Mouse (Mus musculus) lung, adult 2 months (tissue): ENCODE results near the gene H2-Eb1.

ENCODE experiments used
- CTCF ChIP-seq: fragments of 200-500 bp; IDR thresholded peaks from 2 replicates; pipeline ENCODE4 v1.5.1; 2011; ENCODE audit warnings: mild to moderate bottlenecking, low read length, control low read depth; ENCODE audit not compliant: insufficient read depth
- POLR2A ChIP-seq: fragments of 200-500 bp; IDR thresholded peaks from 2 replicates; pipeline ENCODE4 v1.6.1; 2011; ENCODE audit warnings: low read depth, mild to moderate bottlenecking, control low read depth, low read length, borderline replicate concordance; ENCODE audit errors: extremely low read depth

DNA sequence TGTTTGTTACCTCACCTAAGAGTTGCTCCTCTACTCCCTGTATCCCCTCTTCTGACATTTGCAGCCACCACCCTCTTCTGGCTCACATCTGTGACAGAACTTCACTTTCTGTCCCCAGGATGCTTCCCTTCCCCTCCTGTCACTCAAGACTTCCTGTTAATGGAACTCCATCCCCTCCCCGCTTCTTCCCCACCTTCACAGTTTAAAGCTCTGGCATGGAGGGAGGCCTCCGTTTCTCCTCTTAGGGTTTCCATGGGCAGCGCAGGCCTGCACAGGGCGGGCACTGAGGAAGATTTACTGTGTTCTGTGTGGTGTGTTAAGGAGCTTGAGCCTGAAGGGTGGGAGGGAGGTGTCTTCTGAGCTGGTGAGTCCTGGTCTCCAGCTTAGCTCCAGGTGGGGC is 2.5 kb downstream of the H2-Eb1 start:
- TF ChIP-seq CTCF (no peak), POLR2A (no peak)
